Mouse (Mus musculus) cerebellum, adult 2 months (tissue): Measurements from ENCODE around the gene Ncf4.

Experiments
- CTCF ChIP-seq: fragments of 200-500 bp; IDR thresholded peaks from 2 replicates; pipeline ENCODE4 v1.5.1; 2011; ENCODE audit warnings: low read depth, mild to moderate bottlenecking, control low read depth, low read length, moderate library complexity, borderline replicate concordance; ENCODE audit not compliant: insufficient read depth
- POLR2A ChIP-seq: fragments of 200-500 bp; IDR thresholded peaks from 2 replicates; pipeline ENCODE4 v1.6.1; 2011; ENCODE audit warnings: low read length, control low read depth, borderline replicate concordance; ENCODE audit not compliant: insufficient read depth

GRCm38 (mm10) chr15:78287941-78288340 lies 43.3 kb downstream of the Ncf4 start:
- no peak for TF ChIP-seq POLR2A
- no peak for TF ChIP-seq CTCF
